Mouse (Mus musculus) lung, postnatal 14 days (tissue): ENCODE data around the gene Tspan2.

ENCODE experiments used
- DNase-seq: peaks from one replicate; pipeline ENCODE4 v3.0.0; 2021

The Tspan2 gene

DNA sequence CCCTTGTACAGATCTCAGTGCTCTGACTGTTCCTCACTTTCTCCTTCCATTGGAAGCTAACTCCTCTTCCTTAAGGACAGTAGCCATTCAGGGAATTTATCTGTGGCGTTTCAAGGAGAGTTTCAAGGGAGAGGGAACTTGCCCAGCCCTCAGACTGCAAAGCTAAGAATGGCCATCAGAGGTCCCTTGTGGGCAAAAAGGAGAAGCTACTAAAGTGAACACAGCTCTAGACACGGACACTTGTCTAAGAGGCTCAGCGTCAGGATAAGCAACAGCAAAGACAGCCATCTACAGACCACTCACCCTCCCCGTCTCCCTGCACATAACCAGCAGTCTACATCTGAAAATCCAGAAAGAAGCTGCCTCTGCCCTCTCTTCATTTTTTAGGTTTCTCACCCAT lies 53.0 kb downstream of the Tspan2 start:
- no peak for DNase-seq

DNA sequence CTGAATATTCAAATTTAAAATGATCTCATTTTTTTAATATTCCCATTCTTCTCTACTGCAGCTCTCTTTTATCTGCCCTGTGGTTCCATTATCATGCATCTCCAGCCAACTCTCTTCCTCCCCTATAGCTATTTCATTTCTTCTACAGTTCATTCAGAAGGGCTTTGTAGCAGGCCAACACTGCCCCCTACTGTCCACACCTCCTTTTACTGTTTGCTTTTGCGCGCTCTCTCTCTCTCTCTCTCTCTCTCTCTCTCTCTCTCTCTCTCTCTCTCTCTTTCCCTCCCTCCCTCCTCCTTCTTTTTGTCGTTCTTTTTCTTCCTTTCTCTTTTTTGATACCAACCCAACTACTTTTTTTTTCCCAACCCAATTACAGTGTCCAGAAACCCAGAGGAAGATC lies 69.6 kb downstream of the Tspan2 start:
- DNase-seq: peak; percentile 89

DNA sequence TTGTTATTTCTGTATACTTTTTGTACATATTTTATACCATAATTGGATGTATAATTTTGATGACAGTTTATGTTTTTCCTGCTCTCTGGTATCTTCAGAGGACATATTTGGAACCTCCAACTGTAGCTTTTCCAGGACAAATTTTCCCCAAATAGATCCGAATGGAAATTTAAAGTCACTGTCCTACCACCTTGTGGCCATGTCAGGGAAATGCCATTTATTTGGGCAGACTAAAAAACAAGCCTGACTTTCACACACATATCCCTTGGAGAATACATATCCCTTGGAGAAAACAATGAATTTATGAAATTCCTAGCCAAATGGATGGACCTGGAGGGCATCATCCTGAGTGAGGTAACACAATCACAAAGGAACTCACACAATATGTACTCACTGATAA lies 108.1 kb downstream of the Tspan2 start:
- no peak for DNase-seq

DNA sequence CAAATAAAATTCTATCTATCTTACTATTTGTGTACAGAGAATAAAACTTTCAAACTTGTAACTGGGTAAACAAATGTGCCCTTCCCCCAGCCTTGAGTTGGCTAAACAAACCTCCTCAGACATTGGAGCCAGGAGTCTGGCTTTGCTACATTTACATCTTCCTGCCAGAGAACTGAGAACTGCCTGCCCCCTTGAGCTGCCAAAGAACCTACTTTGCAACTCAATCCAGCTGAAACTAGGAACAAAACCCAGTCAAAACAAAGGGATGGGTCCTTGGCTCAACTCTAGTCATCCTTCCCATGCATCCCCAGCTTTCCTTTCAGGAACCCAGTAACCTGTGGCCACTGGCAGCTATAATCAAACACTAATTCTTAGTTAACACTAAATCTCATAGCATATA lies 114.3 kb downstream of the Tspan2 start:
- no peak for DNase-seq
